Mouse (Mus musculus): ENCODE data around the gene Hoxa4.

Gene Hoxa4

GRCm38 (mm10) chr6:52216691-52217458 lies 25.3 kb upstream of the Hoxa4 start:
- DNase-seq = no peak

- DNase-seq = no peak
Observed at GRCm38 (mm10) chr6:52215771-52216535, 24.4 kb upstream of the Hoxa4 start.

- no peak for DNase-seq
Observed at GRCm38 (mm10) chr6:52215070-52215469, 23.5 kb upstream of the Hoxa4 start.

GRCm38 (mm10) chr6:52214271-52214670 lies 22.7 kb upstream of the Hoxa4 start:
- DNase-seq = no peak

- DNase-seq = peak in 1 of 2 experiments; percentile 28
Observed at GRCm38 (mm10) chr6:52213119-52213986, 21.8 kb upstream of the Hoxa4 start, which contains the start of the genes Hoxa3 and Gm28308. TSS of gene Hoxa3 (minus strand) at chr6:52213336. TSS of gene Gm28308 (minus strand) at chr6:52213339.

- no peak for DNase-seq
Observed at GRCm38 (mm10) chr6:52212556-52213118, 21.1 kb upstream of the Hoxa4 start.

- peak in 1 of 2 experiments; percentile 24 for DNase-seq
Observed at GRCm38 (mm10) chr6:52211961-52212360, 20.4 kb upstream of the Hoxa4 start.

GRCm38 (mm10) chr6:52211170-52211935 lies 19.8 kb upstream of the Hoxa4 start:
- DNase-seq = peak; percentile 55 to 74

- DNase-seq = no peak
Observed at GRCm38 (mm10) chr6:52209685-52210046, 18.1 kb upstream of the Hoxa4 start.

- DNase-seq = no peak
Observed at GRCm38 (mm10) chr6:52208868-52209684, 17.5 kb upstream of the Hoxa4 start.

- DNase-seq = no peak
Observed at GRCm38 (mm10) chr6:52208072-52208867, 16.7 kb upstream of the Hoxa4 start, which contains the start of gene Hoxa6. TSS of gene Hoxa6 (minus strand) at chr6:52208722.

- DNase-seq = no peak
Observed at GRCm38 (mm10) chr6:52207684-52207976, 16.1 kb upstream of the Hoxa4 start.

- no peak for DNase-seq
Observed at GRCm38 (mm10) chr6:52206882-52207683, 15.5 kb upstream of the Hoxa4 start.

GRCm38 (mm10) chr6:52205638-52206621 lies 14.4 kb upstream of the Hoxa4 start:
- no peak for DNase-seq

- DNase-seq = no peak
Observed at GRCm38 (mm10) chr6:52205221-52205620, 13.7 kb upstream of the Hoxa4 start.

- no peak for DNase-seq
Observed at GRCm38 (mm10) chr6:52204050-52204752, 12.6 kb upstream of the Hoxa4 start, which contains the start of gene Hoxa5. TSS of gene Hoxa5 (minus strand) at chr6:52204587.

GRCm38 (mm10) chr6:52203371-52204049 lies 12.0 kb upstream of the Hoxa4 start:
- DNase-seq = no peak
